Mouse (Mus musculus): ENCODE measurements at regions not wholly inside any gene's neighbourhood (a gene's known extent, or its start where the extent isn't known, plus 50 kb on each side); places are given as distances from the start of the nearest gene placed in this dataset.

- TF ChIP-seq CTCF (IDR thresholded peaks at IDR 0.05; ENCODE audit: borderline replicate concordance, insufficient read depth, low read depth, low read length) (no peak), POLR2A (IDR thresholded peaks at IDR 0.05; ENCODE audit: borderline replicate concordance, insufficient read depth, low read length) (no peak)
Measured at GRCm38 (mm10) chr8:127994898-127995297, 363.5 kb upstream of the Nrp1 start.
